Mouse (Mus musculus) stomach, embryonic 15.5 days (tissue): Measurements from ENCODE around the gene Gcnt1. TPM values are rescaled to one million over a fixed set of nuclear protein-coding genes. Genes with fewer than 3 reads are reported as not detected.

Source experiments
- ATAC-seq: fragments of 200-750 bp; cut with Nextera tagmentation; 2 replicates; pipeline ENCODE4 v1.8.0; 2017; ENCODE audit warnings: low read depth, moderate number of reproducible peaks, moderate TSS enrichment; ENCODE audit not compliant: insufficient read depth, low FRiP score
- H3K27ac ChIP-seq: fragments of 300-500 bp; sonication (generic); 2 replicates; pipeline ENCODE4 v1.5.1; 2015; ENCODE audit warnings: mild to moderate bottlenecking, inconsistent platforms
- H3K27me3 ChIP-seq: fragments of 300-500 bp; sonication (generic); replicated peaks from 2 replicates; pipeline ENCODE4 v1.6.1; 2015; ENCODE audit warnings: inconsistent platforms
- H3K36me3 ChIP-seq: fragments of 300-500 bp; sonication (generic); 2 replicates; pipeline ENCODE4 v1.6.1; 2015; ENCODE audit warnings: inconsistent platforms
- H3K4me1 ChIP-seq: fragments of 300-500 bp; sonication (generic); 2 replicates; pipeline ENCODE4 v1.6.1; 2015; ENCODE audit warnings: inconsistent platforms
- H3K4me2 ChIP-seq: fragments of 300-500 bp; sonication (generic); 2 replicates; pipeline ENCODE4 v1.6.1; 2015; ENCODE audit warnings: mild to moderate bottlenecking, inconsistent platforms
- H3K4me3 ChIP-seq: fragments of 300-500 bp; sonication (generic); replicated peaks from 2 replicates; pipeline ENCODE4 v1.5.1; 2015; ENCODE audit warnings: inconsistent platforms
- H3K9ac ChIP-seq: fragments of 300-500 bp; sonication (generic); 2 replicates; pipeline ENCODE4 v1.6.1; 2015; ENCODE audit warnings: inconsistent platforms
- H3K9me3 ChIP-seq: fragments of 300-500 bp; sonication (generic); 2 replicates; pipeline ENCODE4 v1.6.1; 2016; ENCODE audit warnings: inconsistent platforms
- WGBS: fragments of 180-500 bp; shearing (Covaris S2); methylation state at CpG from one replicate; pipeline ENCODE4 v1.1.7; 2015; 5-methylcytosine and 5-hydroxymethylcytosine counted together
- polyA plus RNA-seq: library from polyadenylated mRNA; unstranded; fragments of >200 nt; fragmentation: Nextera tagmentation; extraction: Ambion mirVana; gene quantifications from 2 replicates; pipeline ENCODE4 v1.2.1, GENCODE M21; 2015

Gene Gcnt1
- polyA plus RNA-seq, 1 experiment from 2014 or later: 7.4 TPM

DNA sequence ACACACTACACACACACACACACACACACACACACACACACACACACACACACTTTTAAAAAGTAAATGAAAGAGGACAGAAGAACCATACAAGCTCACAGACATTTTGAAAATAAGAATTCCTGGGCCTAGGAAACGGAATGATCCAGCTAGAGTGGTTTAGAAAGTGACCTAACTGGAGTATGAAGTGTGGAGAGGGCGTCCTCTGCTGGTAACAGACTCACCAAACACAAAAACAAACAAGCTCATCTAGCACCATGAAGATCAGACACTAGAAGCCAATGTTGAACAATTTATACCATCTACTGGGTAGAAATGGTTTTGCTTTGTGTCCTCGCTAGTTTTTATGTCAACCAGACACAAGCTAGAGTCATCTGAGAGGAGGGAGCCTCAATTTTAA, 7.9 kb downstream of the Gcnt1 start:
- H3K9ac ChIP-seq: no peak overlapping the region
- ATAC-seq: no peak
- H3K4me1 ChIP-seq: no peaks in the 10 kb centered on the region
- H3K27me3 ChIP-seq: no peaks in the 10 kb centered on the region
- no peak overlapping the region for H3K27ac ChIP-seq
- H3K4me2 ChIP-seq: no peak overlapping the region
- H3K9me3 ChIP-seq: no peaks in the 10 kb centered on the region
- no peaks in the 10 kb centered on the region for H3K36me3 ChIP-seq
- 36% methylated on average over 3 of the region's 3 CpGs for WGBS
- H3K4me3 ChIP-seq: no peak overlapping the region

DNA sequence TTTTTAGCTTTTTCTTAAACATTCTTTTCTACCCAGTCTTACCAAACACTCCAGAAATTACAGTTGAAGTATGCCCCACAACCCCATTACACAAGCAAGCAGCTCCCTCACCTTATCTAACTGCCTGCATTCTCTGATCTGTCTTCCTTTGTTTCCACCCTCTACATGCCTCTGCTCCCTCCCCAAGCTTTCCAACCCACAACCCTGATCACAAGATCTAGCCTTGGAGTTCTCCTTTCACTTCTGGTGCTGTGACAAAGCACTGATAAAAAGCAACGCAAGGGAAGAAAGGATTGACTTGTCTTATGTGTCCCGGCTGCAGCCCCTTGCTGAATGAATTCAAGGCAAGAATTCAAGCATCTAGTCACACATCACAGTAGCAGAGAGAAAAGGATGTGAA, 11.5 kb downstream of the Gcnt1 start:
- no peaks in the 10 kb centered on the region for H3K36me3 ChIP-seq
- H3K4me2 ChIP-seq: no peak overlapping the region
- no peak overlapping the region for H3K9ac ChIP-seq
- H3K27me3 ChIP-seq: no peaks in the 10 kb centered on the region
- no peaks in the 10 kb centered on the region for H3K4me1 ChIP-seq
- no peaks in the 10 kb centered on the region for H3K9me3 ChIP-seq
- no peak overlapping the region for H3K4me3 ChIP-seq
- no peak for ATAC-seq
- no peak overlapping the region for H3K27ac ChIP-seq
- WGBS: 76% methylated on average over 2 of the region's 2 CpGs

DNA sequence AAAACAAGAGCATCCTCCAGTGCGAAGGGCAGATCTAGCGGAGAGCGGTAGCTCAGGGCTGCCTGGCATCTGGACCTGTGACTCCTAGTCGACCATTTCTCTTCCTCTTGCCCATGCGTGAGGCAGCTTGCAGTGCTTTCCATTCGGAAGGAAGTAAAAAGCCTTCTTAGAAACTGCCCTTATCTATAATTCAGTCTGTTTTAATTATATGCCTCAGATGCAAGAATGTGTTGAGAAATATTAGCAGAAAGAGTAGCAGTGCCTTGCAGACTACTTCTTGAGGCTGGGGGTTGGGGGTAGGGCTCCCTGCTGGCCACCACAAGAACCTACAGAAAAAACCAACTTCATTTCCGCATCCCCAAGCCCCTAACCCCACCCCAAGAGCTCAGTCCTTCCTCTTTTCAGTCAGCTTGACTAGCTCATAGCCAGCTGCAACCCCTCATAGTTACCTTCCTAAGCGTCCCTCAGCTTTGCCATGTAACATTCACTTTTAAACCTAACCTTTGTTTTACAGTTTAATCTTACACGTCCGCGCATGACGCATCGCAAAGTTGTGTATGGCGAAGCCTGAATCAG, 13.2 kb downstream of the Gcnt1 start:
- Histone ChIP-seq H3K36me3 (no peaks in the 10 kb centered on the region), H3K9ac (no peak overlapping the region), H3K4me2 (no peak overlapping the region), H3K27me3 (no peaks in the 10 kb centered on the region), H3K4me1 (no peaks in the 10 kb centered on the region), H3K9me3 (no peaks in the 10 kb centered on the region), H3K27ac (no peak overlapping the region), H3K4me3 (no peak overlapping the region)
- no peak for ATAC-seq
- WGBS: 74% methylated on average over 14 of the region's 14 CpGs

DNA sequence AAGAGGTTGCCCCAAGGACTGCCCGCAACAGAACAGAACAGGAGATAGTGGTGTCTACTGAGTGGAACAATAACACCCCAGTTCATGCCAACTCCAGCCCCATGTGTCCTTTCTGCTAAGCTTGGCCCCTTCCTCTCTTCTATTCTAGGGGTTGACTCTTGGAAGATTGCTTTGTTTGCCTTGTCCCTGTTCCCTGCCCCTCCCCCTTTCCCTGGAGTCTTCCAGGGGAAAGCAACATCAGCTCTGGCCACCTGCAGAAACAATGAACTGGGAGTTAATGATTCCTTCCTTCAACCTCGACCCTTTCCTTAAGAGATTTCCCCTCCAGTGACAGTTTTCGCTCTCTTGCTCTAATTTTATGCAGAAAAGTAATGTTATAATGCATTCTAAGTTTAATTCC, 15.3 kb downstream of the Gcnt1 start:
- H3K9me3 ChIP-seq: no peaks in the 10 kb centered on the region
- no peaks in the 10 kb centered on the region for H3K4me1 ChIP-seq
- no peak overlapping the region for H3K4me2 ChIP-seq
- no peaks in the 10 kb centered on the region for H3K36me3 ChIP-seq
- H3K4me3 ChIP-seq: no peak overlapping the region
- H3K27me3 ChIP-seq: no peaks in the 10 kb centered on the region
- H3K27ac ChIP-seq: no peak overlapping the region
- WGBS: 60% methylated on average over 3 of the region's 3 CpGs
- no peak overlapping the region for H3K9ac ChIP-seq
- no peak for ATAC-seq

DNA sequence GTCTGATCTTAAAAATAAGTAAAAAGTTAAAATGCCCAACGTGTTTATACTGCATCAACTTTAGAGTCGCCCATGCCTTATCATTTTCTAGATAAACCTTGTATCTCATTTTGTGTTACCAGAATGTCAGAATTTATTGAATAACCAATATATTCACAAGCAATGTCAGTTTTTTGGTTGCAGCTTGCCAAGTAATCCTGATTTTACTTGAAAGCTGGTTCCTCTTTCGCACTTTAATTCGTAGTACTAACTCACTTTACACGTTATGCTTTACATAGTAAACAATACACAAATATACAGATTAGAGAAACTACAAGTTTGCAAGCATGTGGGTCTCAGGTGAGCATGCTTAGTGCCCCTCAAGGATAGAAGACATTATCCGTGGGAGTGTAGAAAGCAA, 15.7 kb downstream of the Gcnt1 start:
- H3K4me1 ChIP-seq: no peaks in the 10 kb centered on the region
- no peak overlapping the region for H3K27ac ChIP-seq
- H3K27me3 ChIP-seq: no peaks in the 10 kb centered on the region
- ATAC-seq: no peak
- H3K4me3 ChIP-seq: 0 out of 2 replicates have a peak overlapping the region, but pooled peaks have one; percentile 57
- 62% methylated on average over 6 of the region's 6 CpGs for WGBS
- H3K9ac ChIP-seq: no peak overlapping the region
- H3K4me2 ChIP-seq: peak overlapping the region; percentile 92
- no peaks in the 10 kb centered on the region for H3K9me3 ChIP-seq
- H3K36me3 ChIP-seq: no peaks in the 10 kb centered on the region

DNA sequence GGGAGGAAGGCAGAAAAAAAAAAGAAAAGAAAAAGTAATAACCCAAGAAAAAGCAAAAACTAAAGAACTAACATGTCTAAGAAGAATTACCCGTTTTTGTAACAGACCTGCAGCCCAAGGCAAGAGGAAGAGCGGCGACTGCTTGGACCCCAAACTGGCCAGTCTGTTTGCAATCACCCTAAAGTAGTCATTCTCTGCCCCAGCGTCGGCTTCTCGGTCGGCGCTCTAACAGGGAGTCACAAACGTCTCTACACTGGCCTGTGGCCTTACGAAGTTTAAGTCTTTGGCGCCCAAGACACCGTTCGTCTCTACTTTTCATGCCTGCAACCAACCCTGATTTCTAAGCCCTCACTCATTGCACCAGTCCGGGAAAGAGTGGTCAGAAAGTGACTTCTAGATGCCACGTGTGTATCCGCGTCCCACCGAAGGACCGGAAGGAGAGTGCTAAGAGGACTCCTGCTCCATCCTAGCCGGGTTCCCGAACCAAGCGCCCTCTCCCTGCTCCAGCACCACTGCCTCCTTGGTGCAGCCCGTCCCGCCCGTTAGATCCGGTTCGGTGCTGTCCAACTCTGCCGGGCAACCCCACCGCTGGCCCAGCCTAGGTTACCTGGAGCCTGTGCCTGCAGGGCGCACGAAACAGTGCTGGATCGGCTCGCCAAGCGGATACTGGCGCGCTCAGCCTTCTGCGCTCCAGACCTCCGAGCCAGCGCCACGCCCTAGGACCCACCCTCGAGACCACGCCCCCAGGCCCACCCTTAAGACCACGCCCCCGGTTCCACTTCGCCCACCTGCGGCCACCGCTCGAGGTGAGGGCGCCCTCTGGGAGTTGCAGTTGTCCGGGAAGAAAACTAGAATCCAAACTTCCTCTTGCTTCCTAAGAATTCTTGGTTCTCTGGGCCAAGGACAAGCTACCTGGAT, 16.4 kb downstream of the Gcnt1 start:
- Histone ChIP-seq H3K27me3 (no peaks in the 10 kb centered on the region), H3K4me1 (no peaks in the 10 kb centered on the region), H3K4me2 (peak overlapping the region; percentile 92), H3K4me3 (peak overlapping the region; percentile 57), H3K36me3 (no peaks in the 10 kb centered on the region), H3K9me3 (no peaks in the 10 kb centered on the region), H3K27ac (no peak overlapping the region), H3K9ac (peak overlapping the region; percentile 5; the same call in 1 of the 2 replicates)
- peak; percentile 95 for ATAC-seq
- WGBS: 2% methylated on average over 50 of the region's 50 CpGs

DNA sequence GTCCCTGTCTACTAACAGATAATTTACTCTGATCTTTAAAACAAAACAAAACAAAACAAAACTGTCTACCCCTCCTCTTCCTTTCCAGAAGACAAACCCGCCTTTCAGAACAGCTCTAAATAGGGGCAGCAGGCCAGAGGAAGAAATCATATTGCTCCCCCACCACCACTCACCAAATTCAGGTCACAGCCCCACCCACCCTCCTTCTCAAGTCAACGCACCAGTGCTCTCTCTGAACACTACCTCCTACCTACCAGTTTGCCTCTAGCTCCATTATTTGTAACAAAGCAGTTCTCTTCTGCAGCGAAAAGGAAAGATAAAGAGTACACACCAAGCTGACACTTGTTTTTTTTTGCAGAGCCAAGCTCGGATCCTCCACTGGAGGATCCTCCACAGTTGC, 17.3 kb downstream of the Gcnt1 start:
- H3K36me3 ChIP-seq: no peaks in the 10 kb centered on the region
- H3K4me2 ChIP-seq: peak overlapping the region; percentile 92
- H3K9me3 ChIP-seq: no peaks in the 10 kb centered on the region
- H3K27me3 ChIP-seq: no peaks in the 10 kb centered on the region
- no peak overlapping the region for H3K9ac ChIP-seq
- WGBS: 49% methylated on average over 4 of the region's 4 CpGs
- no peak for ATAC-seq
- H3K4me3 ChIP-seq: peak overlapping the region; percentile 57
- no peaks in the 10 kb centered on the region for H3K4me1 ChIP-seq
- H3K27ac ChIP-seq: no peak overlapping the region

DNA sequence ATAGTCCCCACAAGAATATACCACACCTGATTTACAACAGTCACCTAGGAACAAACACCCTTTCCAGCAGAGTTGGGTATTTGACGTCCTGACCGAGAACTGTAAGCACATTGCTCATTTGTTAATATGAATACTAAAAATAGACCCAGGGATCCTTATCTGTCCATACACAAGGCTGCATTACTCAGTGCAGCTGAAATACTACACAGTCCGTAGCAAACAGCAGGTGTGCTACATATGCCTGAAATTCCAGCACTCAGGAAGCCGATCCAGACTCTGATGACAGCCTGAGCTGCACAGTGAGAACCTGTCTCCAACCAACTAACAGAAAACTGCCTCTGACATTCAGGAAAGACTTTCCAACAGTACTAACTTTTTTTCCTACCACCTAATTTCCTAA, 17.8 kb downstream of the Gcnt1 start:
- Histone ChIP-seq H3K4me1 (no peaks in the 10 kb centered on the region), H3K4me2 (peak overlapping the region; percentile 92), H3K27me3 (no peaks in the 10 kb centered on the region), H3K4me3 (peak overlapping the region; percentile 10), H3K9me3 (no peaks in the 10 kb centered on the region), H3K36me3 (no peaks in the 10 kb centered on the region), H3K27ac (no peak overlapping the region), H3K9ac (no peak overlapping the region)
- peak; percentile 61; the same call in 1 of the 2 replicates for ATAC-seq
- 41% methylated on average over 4 of the region's 4 CpGs for WGBS

DNA sequence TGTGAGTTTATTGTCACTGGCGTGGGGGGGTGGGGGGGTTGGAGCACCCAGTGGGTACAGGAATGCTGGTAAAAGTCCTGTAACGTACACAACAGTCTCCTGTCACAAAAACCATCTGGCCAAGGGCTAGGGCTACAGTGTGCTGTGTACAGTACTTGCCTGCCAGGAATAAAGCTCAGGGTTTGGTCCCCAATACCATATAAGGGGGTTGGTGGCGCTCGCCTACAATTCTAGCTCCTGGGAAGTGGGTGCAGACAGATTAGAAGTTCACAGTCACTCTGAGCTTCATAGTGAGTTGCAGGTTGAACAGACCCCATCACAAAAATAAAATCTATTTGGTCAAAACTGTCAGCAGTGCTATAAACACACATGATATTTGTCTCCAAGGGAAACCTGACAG, 18.3 kb downstream of the Gcnt1 start:
- H3K27me3 ChIP-seq: no peaks in the 10 kb centered on the region
- H3K4me1 ChIP-seq: no peaks in the 10 kb centered on the region
- no peak overlapping the region for H3K9ac ChIP-seq
- 64% methylated on average over 4 of the region's 4 CpGs for WGBS
- H3K4me2 ChIP-seq: peak overlapping the region; percentile 92; the same call in 1 of the 2 replicates
- H3K36me3 ChIP-seq: no peaks in the 10 kb centered on the region
- no peak overlapping the region for H3K27ac ChIP-seq
- H3K4me3 ChIP-seq: peak overlapping the region; percentile 10; the same call in 1 of the 2 replicates
- ATAC-seq: no peak
- no peaks in the 10 kb centered on the region for H3K9me3 ChIP-seq

DNA sequence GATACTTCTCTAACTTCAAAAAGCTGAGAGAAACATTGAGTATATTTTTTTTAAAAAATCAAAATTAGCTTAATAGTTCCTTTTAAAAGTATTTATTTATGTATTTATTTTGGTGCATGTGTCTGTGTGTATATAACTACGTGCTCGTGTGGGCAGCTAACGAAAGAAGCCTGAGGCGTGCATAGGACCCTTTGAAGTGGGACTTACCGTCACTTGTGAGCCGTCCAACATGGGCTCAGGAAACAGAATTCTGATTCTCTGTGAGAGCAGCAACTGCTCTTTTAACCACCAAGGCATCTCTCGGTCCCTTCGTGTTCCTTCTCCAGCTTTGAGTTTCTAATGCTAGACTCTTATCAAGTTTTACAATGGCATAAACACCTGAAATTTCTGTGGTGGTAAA, 18.9 kb downstream of the Gcnt1 start:
- Histone ChIP-seq H3K27me3 (no peaks in the 10 kb centered on the region), H3K4me3 (no peak overlapping the region), H3K36me3 (no peaks in the 10 kb centered on the region), H3K9ac (no peak overlapping the region), H3K9me3 (no peaks in the 10 kb centered on the region), H3K4me2 (no peak overlapping the region), H3K4me1 (no peaks in the 10 kb centered on the region), H3K27ac (no peak overlapping the region)
- ATAC-seq: no peak
- 85% methylated on average over 8 of the region's 8 CpGs for WGBS

DNA sequence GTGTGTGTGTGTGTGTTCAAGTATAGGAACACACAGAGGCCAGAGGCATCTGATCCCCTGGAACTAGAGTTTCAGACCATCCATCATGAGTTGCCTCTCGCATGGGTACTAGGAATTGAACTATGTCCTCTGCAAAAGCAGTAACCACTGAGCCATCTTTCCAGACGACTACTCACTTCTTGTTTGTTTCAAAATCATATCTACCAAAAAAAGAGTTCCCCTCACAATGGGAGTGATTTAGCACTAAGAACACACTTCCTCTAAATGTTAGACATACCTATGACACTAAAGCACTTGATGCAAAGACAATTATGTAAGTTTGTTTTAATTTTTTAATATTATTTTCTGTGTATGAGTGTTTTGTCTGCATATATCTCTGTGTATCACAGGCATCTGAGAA, 24.8 kb downstream of the Gcnt1 start:
- Histone ChIP-seq H3K27ac (no peak overlapping the region), H3K27me3 (no peaks in the 10 kb centered on the region), H3K36me3 (no peaks in the 10 kb centered on the region), H3K9me3 (no peaks in the 10 kb centered on the region), H3K4me3 (no peak overlapping the region), H3K4me2 (no peak overlapping the region), H3K9ac (no peak overlapping the region), H3K4me1 (no peaks in the 10 kb centered on the region)
- 85% methylated on average over 2 of the region's 2 CpGs for WGBS
- no peak for ATAC-seq

DNA sequence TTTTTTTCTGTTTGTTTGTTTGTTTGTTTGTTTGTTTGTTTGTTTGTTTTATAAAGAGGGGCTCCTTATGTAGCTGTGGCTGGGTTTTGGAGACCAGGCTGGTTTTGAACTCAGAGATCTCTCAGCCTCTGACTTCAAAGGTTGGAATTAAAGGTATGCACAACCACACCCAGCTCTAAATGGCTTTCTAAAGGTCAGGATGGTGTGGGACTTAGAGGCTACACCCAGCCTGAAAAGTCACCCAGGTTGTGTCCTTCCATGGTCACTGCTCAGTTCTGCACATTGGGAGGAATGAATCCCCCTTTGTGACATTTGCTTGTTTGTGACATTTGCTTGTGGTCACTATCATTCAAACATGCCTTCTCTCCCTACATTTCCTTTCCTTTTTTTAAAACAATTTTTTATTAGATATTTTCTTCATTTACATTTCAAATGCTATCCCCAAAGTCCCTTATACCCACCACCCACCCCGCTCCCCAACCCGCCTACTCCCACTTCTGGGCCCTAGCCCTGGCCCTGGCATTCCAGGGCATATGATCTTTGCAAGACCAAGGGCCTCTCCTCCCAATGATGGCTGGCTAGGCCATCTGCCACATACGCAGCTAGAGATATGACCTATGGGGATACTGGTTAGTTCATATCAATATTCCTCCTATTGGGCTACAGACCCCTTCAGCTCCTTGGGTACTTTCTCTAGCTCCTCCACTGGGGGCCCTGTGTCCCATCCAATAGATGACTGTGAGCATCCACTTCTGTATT, 25.7 kb downstream of the Gcnt1 start:
- Histone ChIP-seq H3K9ac (no peak overlapping the region), H3K9me3 (no peaks in the 10 kb centered on the region), H3K27me3 (no peaks in the 10 kb centered on the region), H3K4me2 (no peak overlapping the region), H3K36me3 (no peaks in the 10 kb centered on the region), H3K27ac (no peak overlapping the region), H3K4me1 (no peaks in the 10 kb centered on the region), H3K4me3 (no peak overlapping the region)
- 95% methylated on average over 3 of the region's 3 CpGs for WGBS
- ATAC-seq: no peak
